Mouse (Mus musculus): ENCODE results near the gene Msh2. TPM values are rescaled to one million over a fixed set of nuclear protein-coding genes. Genes with fewer than 3 reads are reported as not detected.
"Not testable (repeated sequence)": the region's sequence is repeated elsewhere in the genome, so short reads cannot be mapped to it uniquely, and the experiment has no call there.

The Msh2 gene
- polyA plus RNA-seq, 1 experiment from 2014 or later, result 21.6 TPM

GRCm38 (mm10) chr17:87665066-87665822 is 6.9 kb upstream of the Msh2 start:
- Histone ChIP-seq H3K27me3 (ENCODE audit: control insufficient read depth, insufficient read depth, low read length) (no peaks in the 10 kb centered on the region), H3K9me3 (ENCODE audit: control insufficient read depth, low read length) (no peaks in the 10 kb centered on the region), H3K4me3 (ENCODE audit: low read depth, low read length) (no peak overlapping the region), H3K4me2 (replicated peaks; ENCODE audit: low read depth) (no peak overlapping the region), H3K4me1 (replicated peaks; ENCODE audit: control insufficient read depth, insufficient read depth) (no peaks in the 10 kb centered on the region), H3K36me3 (ENCODE audit: control insufficient read depth, insufficient read depth, low read length) (no peaks in the 10 kb centered on the region), H3K27ac (replicated peaks) (no peak overlapping the region), H3K9ac (ENCODE audit: low read length) (no peak overlapping the region)
- TF ChIP-seq CTCF (IDR thresholded peaks at IDR 0.05; ENCODE audit: low read depth) (peak; percentile 93), EP300 (optimal IDR thresholded peaks at IDR 0.05) (no peak)
- 87% methylated on average over 10 of the region's 10 CpGs for WGBS
- peak; percentile 60 for DNase-seq (ENCODE audit: low spot score)
- ATAC-seq (ENCODE audit: low FRiP score, low TSS enrichment), result peak; percentile 48; the same call in 1 of the 2 replicates

- H3K4me3 ChIP-seq (ENCODE audit: low read depth, low read length), result peak overlapping the region; percentile 91
- peak overlapping the region; percentile 85 for H3K4me2 ChIP-seq (replicated peaks; ENCODE audit: low read depth)
- H3K4me1 ChIP-seq (replicated peaks; ENCODE audit: control insufficient read depth, insufficient read depth), result no peaks in the 10 kb centered on the region
- H3K9me3 ChIP-seq (ENCODE audit: control insufficient read depth, low read length), result no peaks in the 10 kb centered on the region
- H3K27ac ChIP-seq (replicated peaks), result peak overlapping the region; percentile 80
- under 1% methylated on average over 50 of the region's 54 CpGs for WGBS
- no peaks in the 10 kb centered on the region for H3K36me3 ChIP-seq (ENCODE audit: control insufficient read depth, insufficient read depth, low read length)
- no peaks in the 10 kb centered on the region for H3K27me3 ChIP-seq (ENCODE audit: control insufficient read depth, insufficient read depth, low read length)
- ATAC-seq (ENCODE audit: low FRiP score, low TSS enrichment) (peak; percentile 52), DNase-seq (ENCODE audit: low spot score) (no peak)
- TF ChIP-seq CTCF (IDR thresholded peaks at IDR 0.05; ENCODE audit: low read depth) (no peak), EP300 (optimal IDR thresholded peaks at IDR 0.05) (no peak)
- peak overlapping the region; percentile 77 for H3K9ac ChIP-seq (ENCODE audit: low read length)
Observed at GRCm38 (mm10) chr17:87672677-87673286, 652 bp downstream of the Msh2 start.

GRCm38 (mm10) chr17:87676916-87677474 is 4.9 kb downstream of the Msh2 start:
- not testable (repeated sequence) for H3K36me3 ChIP-seq (ENCODE audit: control insufficient read depth, insufficient read depth, low read length); H3K9ac ChIP-seq (ENCODE audit: low read length); H3K27ac ChIP-seq (replicated peaks); ATAC-seq (ENCODE audit: low FRiP score, low TSS enrichment); H3K27me3 ChIP-seq (ENCODE audit: control insufficient read depth, insufficient read depth, low read length); H3K4me1 ChIP-seq (replicated peaks; ENCODE audit: control insufficient read depth, insufficient read depth); H3K4me3 ChIP-seq (ENCODE audit: low read depth, low read length); H3K9me3 ChIP-seq (ENCODE audit: control insufficient read depth, low read length); H3K4me2 ChIP-seq (replicated peaks; ENCODE audit: low read depth)
- 87% methylated on average over 1 of the region's 1 CpGs for WGBS
- DNase-seq (ENCODE audit: low spot score), result peak; percentile 27

GRCm38 (mm10) chr17:87677656-87678055 is 5.5 kb downstream of the Msh2 start:
- no peak overlapping the region for H3K9ac ChIP-seq (ENCODE audit: low read length)
- H3K27ac ChIP-seq (replicated peaks), result no peak overlapping the region
- H3K4me3 ChIP-seq (ENCODE audit: low read depth, low read length), result no peak overlapping the region
- ATAC-seq (ENCODE audit: low FRiP score, low TSS enrichment) (no peak), DNase-seq (ENCODE audit: low spot score) (no peak)
- no peaks in the 10 kb centered on the region for H3K36me3 ChIP-seq (ENCODE audit: control insufficient read depth, insufficient read depth, low read length)
- no peaks in the 10 kb centered on the region for H3K4me1 ChIP-seq (replicated peaks; ENCODE audit: control insufficient read depth, insufficient read depth)
- 92% methylated on average over 8 of the region's 8 CpGs for WGBS
- TF ChIP-seq EP300 (optimal IDR thresholded peaks at IDR 0.05) (no peak), CTCF (IDR thresholded peaks at IDR 0.05; ENCODE audit: low read depth) (no peak)
- no peaks in the 10 kb centered on the region for H3K9me3 ChIP-seq (ENCODE audit: control insufficient read depth, low read length)
- H3K4me2 ChIP-seq (replicated peaks; ENCODE audit: low read depth), result no peak overlapping the region
- H3K27me3 ChIP-seq (ENCODE audit: control insufficient read depth, insufficient read depth, low read length), result no peaks in the 10 kb centered on the region

- peaks cover 12% of the 10 kb centered on the region; the same call in 1 of the 2 replicates for H3K36me3 ChIP-seq (ENCODE audit: control insufficient read depth, insufficient read depth, low read length)
- no peaks in the 10 kb centered on the region for H3K27me3 ChIP-seq (ENCODE audit: control insufficient read depth, insufficient read depth, low read length)
- H3K9me3 ChIP-seq (ENCODE audit: control insufficient read depth, low read length), result no peaks in the 10 kb centered on the region
- no peaks in the 10 kb centered on the region for H3K4me1 ChIP-seq (replicated peaks; ENCODE audit: control insufficient read depth, insufficient read depth)
- H3K27ac ChIP-seq (replicated peaks), result no peak overlapping the region
- H3K4me3 ChIP-seq (ENCODE audit: low read depth, low read length), result no peak overlapping the region
- TF ChIP-seq EP300 (optimal IDR thresholded peaks at IDR 0.05), result no peak
- no peak for TF ChIP-seq CTCF (IDR thresholded peaks at IDR 0.05; ENCODE audit: low read depth)
- H3K4me2 ChIP-seq (replicated peaks; ENCODE audit: low read depth), result no peak overlapping the region
- WGBS, result 83% methylated on average over 8 of the region's 8 CpGs
- DNase-seq (ENCODE audit: low spot score) (no peak), ATAC-seq (ENCODE audit: low FRiP score, low TSS enrichment) (no peak)
- H3K9ac ChIP-seq (ENCODE audit: low read length), result no peak overlapping the region
Observed at GRCm38 (mm10) chr17:87689217-87689616, 17.1 kb downstream of the Msh2 start.

GRCm38 (mm10) chr17:87691958-87692357 is 19.8 kb downstream of the Msh2 start:
- Histone ChIP-seq H3K9ac (ENCODE audit: low read length) (no peak overlapping the region), H3K4me3 (ENCODE audit: low read depth, low read length) (no peak overlapping the region), H3K4me1 (replicated peaks; ENCODE audit: control insufficient read depth, insufficient read depth) (no peaks in the 10 kb centered on the region), H3K27ac (replicated peaks) (no peak overlapping the region), H3K4me2 (replicated peaks; ENCODE audit: low read depth) (no peak overlapping the region), H3K36me3 (ENCODE audit: control insufficient read depth, insufficient read depth, low read length) (peaks cover 10% of the 10 kb centered on the region), H3K9me3 (ENCODE audit: control insufficient read depth, low read length) (no peaks in the 10 kb centered on the region), H3K27me3 (ENCODE audit: control insufficient read depth, insufficient read depth, low read length) (no peaks in the 10 kb centered on the region)
- 86% methylated on average over 5 of the region's 5 CpGs for WGBS
- TF ChIP-seq CTCF (IDR thresholded peaks at IDR 0.05; ENCODE audit: low read depth), result peak; percentile 91
- no peak for TF ChIP-seq EP300 (optimal IDR thresholded peaks at IDR 0.05)
- ATAC-seq (ENCODE audit: low FRiP score, low TSS enrichment) (peak; percentile 42; the same call in 1 of the 2 replicates), DNase-seq (ENCODE audit: low spot score) (peak; percentile 74)

Data from stomach, postnatal 0 days (tissue).